Mouse (Mus musculus) small intestine, adult 2 months (tissue): Measurements from ENCODE around the gene Shroom3. TPM values are rescaled to one million over a fixed set of nuclear protein-coding genes. Genes with fewer than 3 reads are reported as not detected.

Source experiments
- H3K27ac ChIP-seq: fragments of 200-500 bp; 2 replicates; pipeline ENCODE4 v1.5.1; 2012; ENCODE audit warnings: low read depth, low read length, control low read depth, inconsistent platforms; ENCODE audit not compliant: insufficient read depth
- H3K27me3 ChIP-seq: fragments of 200-500 bp; 2 replicates; pipeline ENCODE4 v1.6.1; 2012; ENCODE audit warnings: mild to moderate bottlenecking, moderate library complexity, low read length, inconsistent platforms; ENCODE audit not compliant: control insufficient read depth, insufficient read depth
- H3K36me3 ChIP-seq: fragments of 200-500 bp; 2 replicates; pipeline ENCODE4 v1.6.1; 2012; ENCODE audit warnings: mild to moderate bottlenecking, low read length, control low read depth, inconsistent platforms; ENCODE audit not compliant: control insufficient read depth, insufficient read depth
- H3K4me1 ChIP-seq: fragments of 200-500 bp; 2 replicates; pipeline ENCODE4 v1.6.1; 2012; ENCODE audit warnings: low read length, inconsistent platforms, mixed read lengths; ENCODE audit not compliant: control insufficient read depth, insufficient read depth, insufficient read length
- H3K4me3 ChIP-seq: fragments of 200-500 bp; 2 replicates; pipeline ENCODE4 v1.5.1; 2012; ENCODE audit warnings: low read depth, mild to moderate bottlenecking, control low read depth, inconsistent platforms, low read length, moderate library complexity
- CTCF ChIP-seq: fragments of 200-500 bp; IDR thresholded peaks from 2 replicates; pipeline ENCODE4 v1.5.1; 2012; ENCODE audit warnings: low read depth, mild to moderate bottlenecking, control low read depth, inconsistent platforms, low read length, moderate library complexity, mixed read lengths; ENCODE audit not compliant: insufficient replicate concordance, insufficient read length; ENCODE audit errors: extremely low read depth
- POLR2A ChIP-seq: fragments of 200-500 bp; IDR thresholded peaks from 2 replicates; pipeline ENCODE4 v1.6.1; 2012; ENCODE audit warnings: low read depth, mild to moderate bottlenecking, control low read depth, inconsistent platforms, low read length, moderate library complexity
- WGBS: fragments of 180-500 bp; shearing (Covaris S2); methylation state at CpG from one replicate; pipeline ENCODE4 v1.1.7; 2018; 5-methylcytosine and 5-hydroxymethylcytosine counted together
- polyA plus RNA-seq: library from polyadenylated mRNA; depleted of rRNA; stranded (reverse); fragments of >200 nt; gene quantifications from 2 replicates; pipeline ENCODE4 v1.2.3, GENCODE M21; 2012

The Shroom3 gene
- polyA plus RNA-seq, 1 experiment, result 111 TPM

GRCm38 (mm10) chr5:92961770-92962231, 278.6 kb downstream of the Shroom3 start:
- no peak overlapping the region for H3K4me3 ChIP-seq
- H3K36me3 ChIP-seq, result peaks cover 83% of the 10 kb centered on the region
- peak overlapping the region; percentile 17; the same call in 1 of the 2 replicates for H3K27ac ChIP-seq
- 23% methylated on average over 7 of the region's 7 CpGs for WGBS
- peaks cover 7% of the 10 kb centered on the region; the same call in 1 of the 2 replicates for H3K4me1 ChIP-seq
- no peaks in the 10 kb centered on the region for H3K27me3 ChIP-seq
- TF ChIP-seq POLR2A, result no peak
- no peak for TF ChIP-seq CTCF

GRCm38 (mm10) chr5:92964691-92965090, 281.5 kb downstream of the Shroom3 start:
- 80% methylated on average over 13 of the region's 13 CpGs for WGBS
- Histone ChIP-seq H3K27me3 (no peaks in the 10 kb centered on the region), H3K4me3 (no peak overlapping the region), H3K27ac (no peak overlapping the region), H3K4me1 (peaks cover 5% of the 10 kb centered on the region; the same call in 1 of the 2 replicates), H3K36me3 (peaks cover 64% of the 10 kb centered on the region)
- TF ChIP-seq POLR2A, result no peak
- TF ChIP-seq CTCF, result no peak

- H3K4me1 ChIP-seq, result no peaks in the 10 kb centered on the region; the same call in none of the 2 replicates
- TF ChIP-seq CTCF (no peak), POLR2A (no peak)
- H3K27ac ChIP-seq, result no peak overlapping the region
- H3K36me3 ChIP-seq, result peaks cover 46% of the 10 kb centered on the region
- no peaks in the 10 kb centered on the region for H3K27me3 ChIP-seq
- 78% methylated on average over 9 of the region's 9 CpGs for WGBS
- no peak overlapping the region for H3K4me3 ChIP-seq
Measured at GRCm38 (mm10) chr5:92967143-92967542, 283.9 kb downstream of the Shroom3 start.

- peaks cover 40% of the 10 kb centered on the region for H3K36me3 ChIP-seq
- H3K27ac ChIP-seq, result no peak overlapping the region
- no peaks in the 10 kb centered on the region for H3K27me3 ChIP-seq
- no peaks in the 10 kb centered on the region; the same call in 1 of the 2 replicates for H3K4me1 ChIP-seq
- WGBS, result 86% methylated on average over 3 of the region's 3 CpGs
- H3K4me3 ChIP-seq, result no peak overlapping the region
- no peak for TF ChIP-seq CTCF
- no peak for TF ChIP-seq POLR2A
Measured at GRCm38 (mm10) chr5:92967906-92968305, 284.7 kb downstream of the Shroom3 start.

- Histone ChIP-seq H3K4me1 (no peaks in the 10 kb centered on the region; the same call in 1 of the 2 replicates), H3K4me3 (no peak overlapping the region), H3K36me3 (peaks cover 26% of the 10 kb centered on the region), H3K27me3 (no peaks in the 10 kb centered on the region), H3K27ac (no peak overlapping the region)
- TF ChIP-seq CTCF (no peak), POLR2A (no peak)
- WGBS, result 50% methylated on average over 8 of the region's 8 CpGs
Measured at GRCm38 (mm10) chr5:92969443-92969842, 286.2 kb downstream of the Shroom3 start.

- Histone ChIP-seq H3K27me3 (no peaks in the 10 kb centered on the region), H3K4me1 (no peaks in the 10 kb centered on the region; the same call in 1 of the 2 replicates), H3K36me3 (peaks cover 21% of the 10 kb centered on the region), H3K27ac (no peak overlapping the region), H3K4me3 (no peak overlapping the region)
- 51% methylated on average over 2 of the region's 2 CpGs for WGBS
- no peak for TF ChIP-seq POLR2A
- no peak for TF ChIP-seq CTCF
Measured at GRCm38 (mm10) chr5:92969926-92970325, 286.7 kb downstream of the Shroom3 start.

GRCm38 (mm10) chr5:92970480-92970879, 287.2 kb downstream of the Shroom3 start:
- Histone ChIP-seq H3K27me3 (no peaks in the 10 kb centered on the region), H3K4me3 (no peak overlapping the region), H3K36me3 (peaks cover 17% of the 10 kb centered on the region), H3K4me1 (no peaks in the 10 kb centered on the region; the same call in 1 of the 2 replicates), H3K27ac (no peak overlapping the region)
- TF ChIP-seq POLR2A, result no peak
- no peak for TF ChIP-seq CTCF
- WGBS, result 17% methylated on average over 7 of the region's 7 CpGs
